Mouse (Mus musculus): ENCODE measurements around the gene Qser1.
A peak's percentile ranks its signal among the peaks of the same experiment; 100 is the strongest.
"Not testable (repeated sequence)": the region's sequence is repeated elsewhere in the genome, so short reads cannot be mapped to it uniquely, and the experiment has no call there.

The Qser1 gene

DNA sequence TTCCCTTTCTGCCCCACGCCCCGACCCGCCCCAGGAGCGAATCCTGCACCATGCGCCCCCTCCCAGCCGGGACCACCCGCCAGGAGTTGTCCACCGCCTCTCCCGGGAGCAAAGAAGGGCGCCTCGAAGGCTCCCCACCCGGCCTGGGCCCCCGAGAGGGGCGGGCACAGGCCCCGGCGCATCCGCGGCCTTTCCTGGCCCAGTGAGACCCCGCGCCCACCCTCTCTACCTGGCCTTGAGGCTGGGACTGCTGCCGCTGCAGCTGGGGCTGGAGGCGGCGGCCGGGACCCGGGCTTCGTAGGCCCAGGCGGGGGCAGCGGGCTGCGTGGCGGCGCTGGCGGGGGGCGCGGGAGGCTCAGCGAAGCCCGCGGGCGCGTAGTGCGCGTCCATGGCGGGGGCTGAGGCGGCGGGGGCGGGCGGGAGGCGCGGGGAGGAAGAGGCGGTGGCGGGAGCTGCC lies at the start of gene Qser1:
Gene Qser1, minus strand, starts transcription at position 390 of the 457 bp plus-strand sequence.
- no peak for DNase-seq (ENCODE audit: low read depth, low spot score)

DNA sequence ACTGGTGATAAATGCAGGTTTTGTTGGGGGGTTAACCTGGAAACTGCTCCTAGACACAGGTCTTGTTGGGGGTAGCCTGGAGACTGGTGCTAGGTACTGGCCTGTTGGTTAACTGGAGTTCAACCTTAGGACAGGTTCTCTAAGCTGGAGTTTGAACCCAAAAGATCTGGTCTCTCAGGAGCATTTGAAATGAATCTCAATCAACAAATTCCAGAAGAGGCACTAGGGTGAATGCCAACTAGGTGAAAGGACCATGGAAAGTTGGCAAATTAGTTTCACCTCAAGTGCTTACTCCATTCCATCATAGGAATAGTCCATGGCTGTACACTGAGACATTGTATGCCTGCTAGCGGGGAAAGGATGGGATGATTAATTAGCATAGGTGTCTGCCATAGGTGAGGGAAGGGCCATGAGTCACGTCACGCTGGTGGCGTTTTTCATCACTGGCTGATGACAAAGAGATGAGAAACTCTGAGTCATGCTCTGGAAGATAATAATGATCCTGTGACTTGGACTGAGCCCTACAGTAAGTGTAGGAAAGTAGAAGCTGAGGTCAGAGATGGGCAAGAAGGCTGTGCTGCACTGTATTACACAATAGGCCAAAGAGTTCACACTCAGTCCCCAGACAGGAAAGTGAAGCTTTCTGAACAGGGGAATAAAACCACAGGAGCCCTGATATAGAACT lies 47.8 kb upstream of the Qser1 start:
- DNase-seq (ENCODE audit: low read depth, low spot score), result no peak

DNA sequence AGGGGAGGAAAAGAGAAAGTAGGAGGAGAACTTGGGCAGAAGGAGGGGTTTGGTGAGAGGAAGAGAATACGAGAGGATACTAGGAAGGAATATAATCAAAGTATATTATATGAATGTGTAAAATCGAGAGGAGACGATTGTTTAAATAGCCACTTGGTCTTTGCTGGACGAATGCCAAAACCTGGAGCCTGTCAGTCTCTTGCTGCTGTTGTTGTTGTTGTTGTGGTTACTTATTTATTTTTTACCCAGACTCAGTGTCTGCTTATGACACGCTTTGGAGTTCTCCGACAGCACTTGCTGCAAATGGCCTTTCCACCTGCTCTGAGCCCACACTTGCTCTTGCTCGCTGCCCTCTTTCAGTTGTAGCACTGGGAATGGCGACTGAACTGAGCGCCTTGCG lies 43.9 kb upstream of the Qser1 start:
- DNase-seq (ENCODE audit: low read depth, low spot score), result no peak

DNA sequence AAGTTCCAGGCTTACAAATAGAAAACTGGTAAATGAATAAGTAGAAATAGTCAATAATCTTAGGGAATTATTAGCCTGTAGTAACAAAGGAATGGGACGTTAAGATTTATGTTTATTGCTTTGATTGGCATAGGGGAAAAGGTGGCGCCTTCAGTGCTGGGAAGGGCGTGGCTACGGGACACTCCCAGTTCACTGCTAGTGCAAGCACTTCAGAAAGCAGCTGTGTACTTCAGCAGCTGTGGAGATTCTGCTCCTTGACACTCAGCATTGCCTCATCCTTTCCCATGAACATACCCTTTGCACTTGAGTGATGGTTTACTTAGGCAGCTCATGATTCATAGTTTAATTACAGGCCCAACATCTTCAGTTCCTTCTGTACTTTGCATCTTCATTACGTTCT lies 42.5 kb upstream of the Qser1 start:
- no peak for DNase-seq (ENCODE audit: low read depth, low spot score)

DNA sequence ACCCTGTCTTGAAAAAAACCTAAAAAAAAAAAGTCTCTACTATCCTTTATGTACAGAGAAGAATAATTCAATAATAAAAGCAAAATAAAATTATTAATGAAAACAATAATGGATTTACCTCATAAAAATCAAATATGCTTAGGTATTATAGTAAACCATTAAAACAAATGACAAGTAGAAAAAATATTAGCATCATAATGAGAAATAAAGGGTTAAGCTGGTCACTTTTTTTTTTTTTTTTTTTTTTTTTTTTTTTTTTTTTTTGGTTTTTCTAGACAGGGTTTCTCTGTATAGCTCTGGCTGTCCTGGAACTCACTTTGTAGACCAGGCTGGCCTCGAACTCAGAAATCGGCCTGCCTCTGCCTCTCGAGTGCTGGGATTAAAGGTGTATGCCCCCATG lies 41.5 kb upstream of the Qser1 start:
- not testable (repeated sequence) for DNase-seq (ENCODE audit: low read depth, low spot score)

DNA sequence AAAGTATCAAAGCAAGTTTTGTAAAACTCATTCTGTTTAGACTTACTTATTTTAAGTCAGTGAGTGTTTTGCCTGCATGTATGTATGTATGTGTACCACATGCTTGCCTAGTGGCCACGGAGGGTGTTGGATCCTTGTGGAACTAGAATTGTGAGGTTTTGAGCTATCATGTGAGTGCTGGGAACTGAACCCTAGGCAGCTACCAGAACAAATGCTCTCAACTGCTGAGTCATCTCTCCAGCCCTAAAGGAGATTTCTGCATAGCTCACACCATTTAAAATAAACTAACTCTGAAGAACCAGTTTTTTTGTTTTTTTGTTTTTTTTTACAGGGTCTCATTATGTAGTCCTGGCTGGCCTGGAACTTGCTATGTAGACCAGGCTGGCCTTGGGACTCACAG lies 39.7 kb upstream of the Qser1 start:
- DNase-seq (ENCODE audit: low read depth, low spot score), result no peak

DNA sequence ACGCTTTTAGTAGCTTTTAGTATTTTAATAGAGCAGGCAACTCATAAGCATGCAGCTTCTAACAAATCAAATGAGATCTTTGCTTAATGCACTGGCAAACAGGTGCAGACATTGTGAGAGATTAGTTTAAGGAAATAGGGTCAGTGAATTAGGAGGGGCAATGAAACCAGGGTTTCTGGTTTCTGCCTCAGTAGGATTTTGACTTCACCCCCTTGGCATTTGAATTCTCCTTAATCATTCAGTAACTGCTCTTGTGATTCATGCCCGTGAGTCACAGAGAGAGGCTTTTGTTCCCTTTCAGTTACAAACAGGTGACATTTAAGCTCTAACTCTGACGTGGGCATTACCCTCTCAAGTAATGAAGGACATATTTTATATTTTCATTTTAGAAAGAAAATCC lies 39.2 kb upstream of the Qser1 start:
- DNase-seq (ENCODE audit: low read depth, low spot score), result no peak

DNA sequence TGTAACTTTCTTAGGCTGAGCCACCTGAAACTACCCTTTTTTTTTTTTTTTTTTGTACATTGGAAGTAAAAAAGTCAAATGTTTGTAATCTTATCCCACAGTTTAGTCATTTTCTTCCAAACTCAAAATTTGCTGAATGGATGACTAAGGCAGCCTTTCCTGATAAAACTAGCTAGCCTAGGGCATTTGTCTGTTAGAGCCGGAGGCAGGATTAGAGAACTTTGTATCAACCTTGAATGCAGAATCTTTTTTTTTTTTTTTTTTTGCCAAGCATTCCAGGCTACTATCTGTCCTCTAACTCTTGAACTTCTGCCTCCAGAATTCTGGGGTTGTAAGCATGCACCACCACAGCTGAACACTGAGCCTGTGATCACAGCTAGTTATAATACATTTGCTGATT lies 38.3 kb upstream of the Qser1 start:
- no peak for DNase-seq (ENCODE audit: low read depth, low spot score)

DNA sequence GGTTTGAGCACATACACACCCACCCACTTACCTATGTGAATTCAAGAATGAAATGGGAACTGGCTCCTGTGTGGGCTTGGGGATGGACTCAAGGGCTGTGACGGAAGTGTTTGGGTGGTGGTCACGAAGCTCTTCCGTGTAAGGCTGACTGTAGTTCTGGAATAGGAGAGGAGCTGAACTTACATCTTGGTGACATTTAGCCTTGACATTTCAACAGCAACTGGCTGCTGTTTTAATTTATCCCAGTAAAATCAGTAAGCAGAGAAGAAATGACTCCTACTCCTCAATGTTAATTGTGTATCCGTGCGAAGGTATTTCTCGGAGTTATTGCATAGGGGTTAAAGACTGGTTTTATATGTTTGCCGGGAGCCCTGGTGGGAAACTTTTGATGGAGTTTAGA lies 36.0 kb upstream of the Qser1 start:
- no peak for DNase-seq (ENCODE audit: low read depth, low spot score)

DNA sequence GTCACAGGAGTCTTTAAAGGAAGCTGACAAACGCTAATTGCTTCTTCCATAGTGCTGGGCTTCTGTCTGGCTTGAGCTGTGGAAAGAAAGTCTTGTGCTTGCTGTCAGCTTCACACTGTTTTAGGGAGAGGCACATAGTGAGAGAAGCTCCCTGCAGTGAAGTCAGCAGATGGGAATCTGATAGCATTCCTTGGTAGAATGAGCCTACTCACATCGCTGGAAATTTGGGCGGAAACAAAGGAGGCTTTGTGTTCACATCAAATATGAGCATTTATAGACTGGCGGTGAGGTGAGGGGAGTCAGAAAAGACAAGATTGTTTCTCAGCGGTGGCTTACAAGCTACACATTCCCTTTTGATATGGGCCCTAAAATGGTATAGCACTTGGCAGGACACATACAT lies 35.1 kb upstream of the Qser1 start:
- no peak for DNase-seq (ENCODE audit: low read depth, low spot score)

DNA sequence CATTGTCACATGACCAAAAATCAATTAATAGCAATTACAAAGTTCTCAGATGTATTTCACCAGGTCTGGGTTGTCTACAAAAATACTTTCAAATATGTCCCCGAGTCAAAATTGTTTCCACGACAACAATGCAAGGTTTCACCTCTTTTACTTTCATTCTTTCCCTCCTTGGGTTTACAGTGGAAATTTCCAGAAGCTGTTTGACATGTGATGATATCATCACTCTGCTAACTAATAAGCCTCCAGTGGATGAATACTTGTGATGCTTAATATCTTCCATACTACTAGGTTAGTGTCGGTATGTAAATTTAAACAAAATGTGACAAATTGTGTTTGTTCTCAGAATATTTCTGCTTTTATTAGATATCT lies 33.4 kb upstream of the Qser1 start:
- no peak for DNase-seq (ENCODE audit: low read depth, low spot score)

DNA sequence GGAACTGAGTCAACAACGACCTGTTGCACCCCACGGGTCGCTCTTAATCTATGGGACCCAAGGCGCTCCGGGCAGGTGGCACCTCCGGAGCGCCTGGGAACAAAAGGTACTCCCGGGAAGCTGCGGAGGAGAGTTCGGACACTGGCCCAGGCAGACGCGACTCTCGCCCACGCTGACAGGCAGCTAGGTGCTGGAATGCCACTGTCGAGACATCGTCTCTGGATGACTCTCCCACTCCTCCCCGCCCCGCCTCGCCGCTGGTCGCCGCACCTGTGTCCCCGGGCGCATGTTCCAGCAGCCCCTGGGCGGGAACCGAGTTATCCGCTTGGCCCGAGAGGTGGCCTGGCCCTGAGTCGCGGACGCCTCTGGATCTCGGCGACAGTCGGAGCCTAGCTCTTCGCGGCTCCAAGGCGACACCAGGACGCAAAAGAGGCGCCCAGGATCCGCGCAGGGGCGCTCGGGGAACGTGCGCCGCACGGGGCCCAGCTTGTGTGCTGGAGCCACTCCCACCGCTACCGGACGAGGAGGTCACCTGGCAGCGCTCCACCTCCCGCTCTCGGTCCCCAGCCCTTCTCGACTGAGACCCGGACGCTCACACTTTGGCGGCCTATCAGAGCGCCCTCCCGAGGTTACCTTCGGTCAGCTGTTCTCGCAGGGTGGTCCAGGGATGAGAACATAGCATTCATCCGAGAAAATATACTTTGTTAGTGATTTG lies 32.9 kb upstream of the Qser1 start, which contains the start of gene Prrg4:
Gene Prrg4, minus strand, starts transcription at position 601 of the 715 bp plus-strand sequence.
- DNase-seq (ENCODE audit: low read depth, low spot score), result peak; percentile 28

DNA sequence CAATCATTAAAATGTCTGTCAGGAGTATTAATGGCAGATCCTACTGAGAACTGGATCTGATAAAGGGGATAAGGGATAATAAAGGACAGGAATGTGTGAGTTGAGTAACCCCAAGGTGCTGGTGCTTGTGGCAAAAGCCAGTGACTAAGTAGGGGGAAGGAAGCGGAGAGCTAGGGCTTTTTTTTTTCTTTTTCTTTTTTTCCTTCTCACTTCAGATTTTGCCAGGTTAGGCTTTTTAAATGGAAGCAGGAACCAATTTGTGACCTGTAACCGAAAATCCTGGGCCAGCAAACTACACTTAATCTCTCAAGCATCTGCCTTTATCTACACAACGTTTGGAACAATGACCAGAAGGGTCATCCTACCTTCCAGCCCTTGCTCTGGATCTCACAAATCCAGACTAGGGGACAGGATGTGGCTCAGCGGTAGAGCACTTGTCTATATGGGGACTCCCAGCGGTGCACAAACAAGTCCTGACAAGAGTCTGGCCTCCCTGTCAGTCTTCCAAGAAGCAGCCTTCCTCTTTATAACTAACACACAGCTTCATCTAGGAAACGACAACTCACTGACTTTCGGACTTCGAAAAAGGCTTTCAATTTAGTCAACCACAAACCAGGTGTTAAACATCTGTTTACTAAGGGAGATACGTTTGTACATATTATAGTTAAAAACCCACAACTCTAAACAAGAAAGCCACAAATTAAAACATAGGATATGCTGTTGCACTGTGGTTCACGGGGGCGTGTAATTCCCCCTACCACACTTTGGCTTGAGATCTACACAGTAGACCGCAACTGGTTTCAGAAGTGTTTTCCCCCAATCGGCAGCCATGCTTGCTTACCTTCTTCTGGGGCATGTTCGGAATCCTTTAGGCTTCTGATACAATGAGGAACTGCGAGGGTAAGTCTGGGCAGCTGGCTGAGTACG lies 31.9 kb upstream of the Qser1 start:
- no peak for DNase-seq (ENCODE audit: low read depth, low spot score)

DNA sequence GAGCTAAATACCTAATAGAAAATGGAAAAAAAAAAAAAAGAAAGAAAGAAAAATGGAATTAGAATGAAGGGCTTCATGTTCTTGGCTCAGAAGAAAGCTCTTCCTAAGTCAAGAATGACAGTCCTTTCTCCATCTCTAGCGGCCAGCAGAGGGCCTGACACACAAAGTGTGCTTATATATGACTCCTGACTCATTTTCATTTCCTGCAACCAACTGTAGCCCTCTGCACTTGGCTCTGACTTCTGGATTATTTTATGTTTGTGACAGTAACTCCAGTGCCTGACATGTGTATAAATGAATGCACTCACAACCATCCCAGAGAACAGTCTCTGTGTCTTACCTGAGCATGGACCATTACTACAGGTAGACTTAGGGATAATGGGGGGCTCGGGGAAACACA lies 31.1 kb upstream of the Qser1 start:
- no peak for DNase-seq (ENCODE audit: low read depth, low spot score)

DNA sequence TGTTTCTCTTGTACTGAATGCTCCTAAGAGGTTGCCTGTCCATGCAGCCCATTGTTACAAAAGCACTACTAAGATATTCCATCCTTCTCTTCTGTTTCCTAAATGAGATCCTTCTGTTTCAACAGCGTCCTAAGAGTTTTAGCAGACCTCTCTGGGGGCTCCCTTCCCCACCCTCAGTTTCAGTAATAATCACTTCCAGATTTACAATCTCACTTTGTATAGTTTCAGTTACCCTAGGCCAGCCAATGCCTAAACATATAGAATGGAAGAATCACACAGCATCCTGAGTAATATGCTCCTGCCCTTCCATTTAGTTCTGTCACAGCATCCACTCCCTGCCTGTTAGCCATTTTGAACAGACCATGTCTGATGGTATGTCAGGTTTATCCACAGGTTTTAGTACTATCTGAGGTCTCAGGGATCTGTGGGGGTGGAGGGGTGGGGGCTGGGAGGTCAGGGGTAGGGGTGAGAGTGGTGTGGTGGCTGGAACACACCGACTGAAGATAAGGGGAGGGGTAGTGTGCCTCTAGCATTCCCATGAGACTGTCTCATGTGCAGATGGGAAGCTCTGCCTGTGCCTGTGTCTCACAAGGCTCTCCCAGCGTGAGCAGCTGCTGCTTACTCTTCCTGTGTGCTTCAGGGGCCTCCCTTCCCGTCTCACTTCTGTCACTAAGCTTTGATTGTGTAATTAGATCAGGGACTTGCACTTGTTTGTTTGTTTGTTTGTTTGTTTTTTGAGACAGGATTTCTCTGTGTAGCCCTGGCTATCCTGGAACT lies 30.3 kb upstream of the Qser1 start:
- DNase-seq (ENCODE audit: low read depth, low spot score), result no peak

DNA sequence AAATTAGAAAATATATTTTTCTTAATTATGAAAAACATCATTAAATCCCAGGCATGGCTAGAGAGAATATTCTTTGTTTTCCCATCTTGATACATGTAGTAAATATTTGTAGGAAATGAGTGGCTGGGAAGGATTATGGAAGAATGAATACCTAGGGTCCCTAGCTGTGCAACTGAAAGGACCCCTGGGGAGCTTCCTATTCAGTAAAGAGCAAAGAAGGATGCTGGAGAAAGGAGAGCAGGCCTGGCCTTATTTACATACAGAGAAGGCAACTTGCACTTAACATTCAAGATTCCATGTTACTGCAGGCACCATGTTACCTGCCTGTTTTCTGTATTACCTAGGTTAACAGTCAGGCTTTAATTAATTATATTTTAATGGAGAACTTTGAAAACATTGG lies 26.0 kb upstream of the Qser1 start:
- no peak for DNase-seq (ENCODE audit: low read depth, low spot score)

DNA sequence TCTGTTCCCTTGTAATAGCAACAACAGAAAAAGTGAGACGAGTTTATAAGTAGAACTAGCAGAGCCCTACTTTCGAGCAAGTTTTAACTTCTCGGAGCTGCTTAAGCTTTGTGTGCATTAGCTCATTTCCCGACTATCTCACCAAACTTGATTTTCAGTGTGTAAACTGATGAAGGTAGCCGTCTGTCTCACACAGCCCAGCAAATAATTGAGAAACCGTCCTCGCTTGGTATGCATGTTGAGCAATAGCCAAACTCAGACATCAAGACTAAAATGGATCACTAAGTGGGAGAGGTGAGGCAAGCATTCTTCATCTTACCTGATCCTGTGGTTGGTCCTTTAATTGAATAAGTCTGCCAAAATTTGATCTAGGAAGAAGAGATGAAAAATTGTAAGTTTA lies 25.2 kb upstream of the Qser1 start:
- DNase-seq (ENCODE audit: low read depth, low spot score), result no peak

DNA sequence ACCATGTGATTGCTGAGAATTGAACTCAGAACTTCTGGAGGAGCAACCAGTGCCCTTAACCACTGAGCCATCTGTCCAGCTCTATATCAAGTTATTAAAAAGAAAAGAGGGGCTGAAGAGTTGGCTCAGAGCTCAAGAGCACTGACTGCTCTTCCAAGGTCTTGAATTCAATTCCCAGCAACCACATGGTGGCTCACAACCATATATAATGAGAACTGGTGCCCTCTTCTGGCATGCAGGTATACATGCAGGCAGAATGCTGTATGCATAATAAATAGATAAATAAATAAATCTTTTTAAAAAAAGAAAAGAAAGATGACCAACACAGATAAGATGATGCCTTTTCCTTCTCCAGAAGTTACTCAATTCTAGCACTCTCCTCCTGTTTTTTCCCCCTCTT lies 24.4 kb upstream of the Qser1 start:
- DNase-seq (ENCODE audit: low read depth, low spot score), result no peak

DNA sequence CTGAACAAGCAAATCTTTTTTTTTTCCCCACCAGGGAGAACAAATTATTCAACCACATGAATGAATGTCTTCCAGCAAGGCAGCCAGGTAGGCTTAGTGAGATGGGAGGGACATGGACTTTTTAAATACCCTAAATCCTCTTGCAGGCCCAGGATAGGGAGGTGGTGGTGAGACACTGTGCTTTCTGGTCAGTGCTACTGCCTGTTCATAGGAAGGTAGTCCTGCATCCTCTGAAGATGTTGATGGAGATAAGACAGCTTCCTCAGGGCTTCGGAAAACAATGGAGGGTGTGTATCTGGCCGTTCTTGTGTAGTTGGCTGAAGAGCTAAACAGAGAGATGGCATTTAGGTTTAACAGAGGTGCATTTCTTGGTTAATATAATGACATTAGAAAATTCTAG lies 15.9 kb upstream of the Qser1 start:
- DNase-seq (ENCODE audit: low read depth, low spot score), result no peak

DNA sequence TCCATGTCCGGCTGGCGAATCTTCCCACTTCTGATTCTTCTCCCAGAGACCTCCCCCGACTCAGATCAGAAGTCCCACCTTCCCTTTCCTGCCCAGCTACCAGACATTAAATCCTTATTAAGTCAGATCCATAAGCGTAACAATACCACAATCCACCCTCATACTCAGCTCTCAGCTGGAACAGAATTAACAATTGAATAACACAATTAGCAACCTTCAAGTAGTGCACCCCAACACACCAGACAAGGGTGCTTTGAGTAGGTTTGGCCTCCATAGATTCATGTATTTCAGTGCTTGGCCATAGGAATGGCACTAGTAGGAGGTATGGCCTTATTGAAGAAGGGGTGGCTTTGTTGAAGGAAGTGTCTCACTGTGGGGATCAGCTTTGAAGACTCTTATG lies 9.6 kb upstream of the Qser1 start:
- DNase-seq (ENCODE audit: low read depth, low spot score), result no peak

DNA sequence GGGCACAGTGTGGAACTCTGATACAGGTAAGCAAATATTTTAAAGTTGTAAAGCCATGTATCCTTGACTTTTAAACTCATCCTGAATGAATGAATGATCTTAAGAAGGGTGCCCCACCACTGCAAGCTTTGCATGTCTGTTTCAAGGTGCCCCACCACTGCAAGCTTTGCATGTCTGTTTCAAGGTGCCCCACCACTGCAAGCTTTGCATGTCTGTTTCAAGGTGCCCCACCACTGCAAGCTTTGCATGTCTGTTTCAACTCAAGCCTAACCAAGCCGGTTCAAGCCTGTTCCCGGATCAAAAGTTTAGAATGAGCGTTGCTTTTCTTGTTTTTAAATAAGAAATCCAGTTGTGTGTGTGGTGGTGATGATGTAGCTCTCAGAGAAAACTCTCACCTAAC lies 2.2 kb upstream of the Qser1 start:
- not testable (repeated sequence) for DNase-seq (ENCODE audit: low read depth, low spot score)

Data from retina, postnatal 7 days (tissue).